Mouse (Mus musculus) liver, embryonic 15.5 days (tissue): Measurements from ENCODE around the gene Ndufs7. TPM values are rescaled to one million over a fixed set of nuclear protein-coding genes. Genes with fewer than 3 reads are reported as not detected.
A peak's percentile ranks its signal among the peaks of the same experiment; 100 is the strongest.

Experiments used
- ATAC-seq: fragments of 200-750 bp; cut with Nextera tagmentation; 2 replicates; pipeline ENCODE4 v1.8.0; 2017; ENCODE audit warnings: moderate number of reproducible peaks, mild to moderate bottlenecking, moderate library complexity; ENCODE audit not compliant: insufficient read depth
- H3K27ac ChIP-seq: fragments of 300-500 bp; sonication (generic); replicated peaks from 2 replicates; pipeline ENCODE4 v1.5.1; 2015; ENCODE audit warnings: mild to moderate bottlenecking, inconsistent platforms
- H3K27me3 ChIP-seq: fragments of 300-500 bp; sonication (generic); 2 replicates; pipeline ENCODE4 v1.6.1; 2015; ENCODE audit warnings: mild to moderate bottlenecking, inconsistent platforms
- H3K36me3 ChIP-seq: fragments of 300-500 bp; sonication (generic); replicated peaks from 2 replicates; pipeline ENCODE4 v1.6.1; 2015; ENCODE audit warnings: moderate library complexity, mild to moderate bottlenecking, inconsistent platforms
- H3K4me1 ChIP-seq: fragments of 300-500 bp; sonication (generic); replicated peaks from 2 replicates; pipeline ENCODE4 v1.6.1; 2015; ENCODE audit warnings: inconsistent platforms
- H3K4me2 ChIP-seq: fragments of 300-500 bp; sonication (generic); 2 replicates; pipeline ENCODE4 v1.6.1; 2015; ENCODE audit warnings: moderate library complexity, mild to moderate bottlenecking, inconsistent platforms
- H3K4me3 ChIP-seq: fragments of 300-500 bp; sonication (generic); replicated peaks from 2 replicates; pipeline ENCODE4 v1.5.1; 2015; ENCODE audit warnings: mild to moderate bottlenecking, inconsistent platforms
- H3K9ac ChIP-seq: fragments of 300-500 bp; sonication (generic); 2 replicates; pipeline ENCODE4 v1.6.1; 2015; ENCODE audit warnings: moderate library complexity, mild to moderate bottlenecking, inconsistent platforms
- H3K9me3 ChIP-seq: fragments of 300-500 bp; sonication (generic); replicated peaks from 2 replicates; pipeline ENCODE4 v1.6.1; 2016; ENCODE audit warnings: inconsistent platforms
- WGBS: fragments of 180-500 bp; shearing (Covaris S2); methylation state at CpG from one replicate; pipeline ENCODE4 v1.1.7; 2015; ENCODE audit warnings: mixed read lengths; ENCODE audit not compliant: insufficient replicate concordance; 5-methylcytosine and 5-hydroxymethylcytosine counted together
- microRNA-seq: library from miRNA; unstranded; fragments of <30 nt; microRNA quantifications from one replicate; pipeline ENCODE4, GENCODE M21; 2016
- polyA plus RNA-seq: library from polyadenylated mRNA; unstranded; fragments of >200 nt; fragmentation: Nextera tagmentation; extraction: Ambion mirVana; gene quantifications from 2 replicates; pipeline ENCODE4 v1.2.1, GENCODE M21; 2015

Ndufs7 gene
- polyA plus RNA-seq, 1 experiment from 2014 or later: 228 TPM

GRCm38 (mm10) chr10:80304458-80304857, 55.5 kb downstream of the Ndufs7 start:
- H3K36me3 ChIP-seq: no peaks in the 10 kb centered on the region
- no peak overlapping the region for H3K9ac ChIP-seq
- H3K4me2 ChIP-seq: peak overlapping the region; percentile 51
- ATAC-seq: no peak
- no peaks in the 10 kb centered on the region for H3K9me3 ChIP-seq
- no peak overlapping the region for H3K27ac ChIP-seq
- WGBS: 5% methylated on average over 12 of the region's 12 CpGs
- H3K27me3 ChIP-seq: peaks cover 100% of the 10 kb centered on the region
- H3K4me1 ChIP-seq: peaks cover 14% of the 10 kb centered on the region
- H3K4me3 ChIP-seq: peak overlapping the region; percentile 6; the same call in 1 of the 2 replicates

- 3% methylated on average over 25 of the region's 25 CpGs for WGBS
These were observed 55.9 kb downstream of the Ndufs7 start for GRCm38 (mm10) chr10:80304862-80305261.

More at GRCm38 (mm10) chr10:80304862-80305261, 55.9 kb downstream of the Ndufs7 start:
- no peaks in the 10 kb centered on the region for H3K36me3 ChIP-seq
- no peak overlapping the region for H3K9ac ChIP-seq
- H3K4me2 ChIP-seq: peak overlapping the region; percentile 51
- no peak overlapping the region for H3K27ac ChIP-seq
- peaks cover 14% of the 10 kb centered on the region for H3K4me1 ChIP-seq
- H3K4me3 ChIP-seq: peak overlapping the region; percentile 6; the same call in 1 of the 2 replicates
- no peak for ATAC-seq
- peaks cover 100% of the 10 kb centered on the region for H3K27me3 ChIP-seq
- H3K9me3 ChIP-seq: no peaks in the 10 kb centered on the region

Small RNA genes within 50 kb of the gene (microRNA-seq; reads per million reads assigned to microRNA genes)
- gene Mir6911: 1.5 reads per million

Other genes with a start within 250 kb of the Ndufs7 start
- gene Arhgap45, start 232.5 kb upstream of the Ndufs7 start, polyA plus RNA-seq: 15.7 and 18.2 TPM in 2 replicates
- 81.3 and 84.4 TPM in 2 replicates for gene Polr2e, start 209.3 kb upstream of the Ndufs7 start, polyA plus RNA-seq
- 603 and 658 TPM in 2 replicates for gene Gpx4, start 202.0 kb upstream of the Ndufs7 start, polyA plus RNA-seq
- gene Sbno2, start 143.6 kb upstream of the Ndufs7 start, polyA plus RNA-seq: 10.4 and 12.3 TPM in 2 replicates
- 16.4 and 21.8 TPM in 2 replicates for gene Stk11, start 133.3 kb upstream of the Ndufs7 start, polyA plus RNA-seq
- gene Atp5d, start 110.5 kb upstream of the Ndufs7 start, polyA plus RNA-seq: 291 and 300 TPM in 2 replicates
- 0.35 and 0.51 TPM in 2 replicates for gene Cbarp, start 108.3 kb upstream of the Ndufs7 start, polyA plus RNA-seq
- 2.9 and 3.1 TPM in 2 replicates for gene Midn, start 100.8 kb upstream of the Ndufs7 start, polyA plus RNA-seq
- gene Cirbp, start 83.1 kb upstream of the Ndufs7 start, polyA plus RNA-seq: 13.1 and 17.0 TPM in 2 replicates
- gene 1600002K03Rik, start 76.2 kb upstream of the Ndufs7 start, polyA plus RNA-seq: 8.9 and 10.1 TPM in 2 replicates
- 0.56 and 0.61 TPM in 2 replicates for gene Efna2, start 69.6 kb upstream of the Ndufs7 start, polyA plus RNA-seq
- gene Mum1, start 22.7 kb upstream of the Ndufs7 start, polyA plus RNA-seq: 16.6 and 17.0 TPM in 2 replicates
- 112 and 138 TPM in 2 replicates for gene Gamt, start 11.9 kb downstream of the Ndufs7 start, polyA plus RNA-seq
- gene Dazap1, start 12.4 kb downstream of the Ndufs7 start, polyA plus RNA-seq: 26.0 and 27.2 TPM in 2 replicates
- 501 and 527 TPM in 2 replicates for gene Rps15, start 43.3 kb downstream of the Ndufs7 start, polyA plus RNA-seq
- gene Apc2, start 46.9 kb downstream of the Ndufs7 start, polyA plus RNA-seq: 0.09 and 0.12 TPM in 2 replicates
- gene 2310011J03Rik, start 71.4 kb downstream of the Ndufs7 start, polyA plus RNA-seq: 32.4 and 35.0 TPM in 2 replicates
- 3.9 and 4.1 TPM in 2 replicates for gene Pcsk4, start 80.4 kb downstream of the Ndufs7 start, polyA plus RNA-seq
- 75.6 and 92.4 TPM in 2 replicates for gene Reep6, start 80.8 kb downstream of the Ndufs7 start, polyA plus RNA-seq
- 2.2 and 2.3 TPM in 2 replicates for gene Adamtsl5, start 99.3 kb downstream of the Ndufs7 start, polyA plus RNA-seq
- 0.03 and 0.06 TPM in 2 replicates for gene Plk5, start 107.3 kb downstream of the Ndufs7 start, polyA plus RNA-seq
- 0.78 and 0.92 TPM in 2 replicates for gene Mex3d, start 138.5 kb downstream of the Ndufs7 start, polyA plus RNA-seq
- gene Mbd3, start 150.4 kb downstream of the Ndufs7 start, polyA plus RNA-seq: 63.2 and 74.5 TPM in 2 replicates
- gene Uqcr11, start 157.7 kb downstream of the Ndufs7 start, polyA plus RNA-seq: 526 and 581 TPM in 2 replicates
- 52.8 and 59.5 TPM in 2 replicates for gene Tcf3, start 184.5 kb downstream of the Ndufs7 start, polyA plus RNA-seq
- gene Onecut3, start 245.7 kb downstream of the Ndufs7 start, polyA plus RNA-seq: not detected in 2 replicates